Mouse (Mus musculus) ES-E14 (cell line): Measurements from ENCODE around the gene Alkbh7. TPM values are rescaled to one million over a fixed set of nuclear protein-coding genes. Genes with fewer than 3 reads are reported as not detected.

ENCODE experiments used
- DNase-seq: peaks from one replicate; pipeline ENCODE4 v3.0.0-alpha.2; 2013; ENCODE audit warnings: low read depth, low spot score
- H3K27ac ChIP-seq: 2 replicates; pipeline ENCODE4 v1.5.1; 2012; ENCODE audit warnings: low read depth, mild to moderate bottlenecking, low read length, moderate library complexity, mixed read lengths; ENCODE audit not compliant: poor library complexity, insufficient read depth, severe bottlenecking
- H3K36me3 ChIP-seq: 2 replicates; pipeline ENCODE4 v1.6.1; 2012; ENCODE audit warnings: mild to moderate bottlenecking, low read length, moderate library complexity, mixed read lengths; ENCODE audit not compliant: control insufficient read depth, poor library complexity, insufficient read depth, severe bottlenecking
- H3K4me1 ChIP-seq, 2 experiments: fragments of 150-350 bp in 1 of 2; sonication (generic) in 1 of 2; 2 replicates each; pipeline ENCODE4 v1.6.1; 2012; ENCODE audit warnings: low read length in 2 of 2, mild to moderate bottlenecking in 1 of 2, mixed read lengths in 1 of 2; ENCODE audit not compliant: control insufficient read depth in 2 of 2, insufficient read depth in 2 of 2, poor library complexity in 1 of 2
- H3K4me3 ChIP-seq, 2 experiments: fragments of 150-350 bp in 1 of 2; sonication (generic) in 1 of 2; 2 replicates each; pipeline ENCODE4 v1.5.1; 2012; ENCODE audit warnings: low read length in 2 of 2, low read depth in 1 of 2, mild to moderate bottlenecking in 1 of 2, mixed read lengths in 1 of 2; ENCODE audit not compliant: insufficient read depth in 1 of 2, poor library complexity in 1 of 2, severe bottlenecking in 1 of 2
- H3K9ac ChIP-seq: 2 replicates; pipeline ENCODE4 v1.6.1; 2012; ENCODE audit warnings: low read depth, mild to moderate bottlenecking, low read length, mixed read lengths; ENCODE audit not compliant: poor library complexity, insufficient read depth, severe bottlenecking
- H3K9me3 ChIP-seq: fragments of 150-350 bp; sonication (generic); 2 replicates; pipeline ENCODE4 v1.6.1; 2012; ENCODE audit warnings: low read depth, mild to moderate bottlenecking, low read length; ENCODE audit not compliant: control insufficient read depth, insufficient read depth
- CHD2 ChIP-seq: IDR thresholded peaks from 2 replicates; pipeline ENCODE4 v1.6.1; 2014; ENCODE audit warnings: mild to moderate bottlenecking, low read depth, low read length, inconsistent platforms
- HCFC1 ChIP-seq: IDR thresholded peaks from 2 replicates; pipeline ENCODE4 v1.6.1; 2012; ENCODE audit warnings: low read length, inconsistent platforms, borderline replicate concordance; ENCODE audit not compliant: insufficient read depth
- MAFK ChIP-seq: IDR thresholded peaks from 2 replicates; pipeline ENCODE4 v1.6.1; 2014; ENCODE audit warnings: mild to moderate bottlenecking, low read depth, low read length, inconsistent platforms; ENCODE audit not compliant: insufficient read depth
- ZC3H11A ChIP-seq: IDR thresholded peaks from 2 replicates; pipeline ENCODE4 v1.6.1; 2012; ENCODE audit warnings: low read depth, mild to moderate bottlenecking, inconsistent platforms, low read length, borderline replicate concordance
- ZNF384 ChIP-seq: IDR thresholded peaks from 2 replicates; pipeline ENCODE4 v1.6.1; 2012; ENCODE audit warnings: low read depth, low read length, inconsistent platforms
- in situ Hi-C, 2 experiments: fragments of 600-800 bp; cut with MboI; formaldehyde crosslinking; loops; one replicate each; pipeline ENCODE4 v1.15.1; 2025; ENCODE audit warnings: low sequenced_read_pairs in 2 of 2, inconsistent platforms in 1 of 2; ENCODE audit not compliant: unreplicated experiment in 2 of 2
- total RNA-seq: library from RNA; depleted of rRNA; stranded (reverse); fragments of 300-350 nt; gene quantifications from 2 replicates; pipeline ENCODE4 v1.2.3, GENCODE M21; 2012

Alkbh7 gene
- total RNA-seq, 1 experiment, result 39.5 TPM

DNA sequence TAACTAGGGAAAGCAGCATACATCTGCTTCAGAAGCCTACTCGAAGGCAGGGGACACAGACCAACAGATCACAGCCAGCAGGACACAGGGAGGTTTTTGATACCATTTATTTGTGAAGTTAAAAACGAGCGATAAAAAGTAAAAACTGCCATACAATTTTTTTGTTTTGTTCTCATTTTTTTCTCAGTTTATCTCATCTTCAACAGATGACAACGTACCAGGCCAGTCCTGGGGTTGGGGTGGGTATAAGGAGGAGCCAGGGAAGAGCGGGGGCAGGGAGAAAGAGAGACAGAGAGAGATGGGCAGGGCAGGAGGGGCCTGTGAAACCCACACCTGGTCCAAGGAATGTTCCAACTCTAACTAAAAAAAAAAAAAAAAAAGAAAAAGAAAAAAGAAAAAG lies 23.8 kb downstream of the Alkbh7 start:
- Histone ChIP-seq H3K9me3 (no peaks in the 10 kb centered on the region), H3K4me1 (0 out of 4 replicates have a peak, but pooled peaks cover 0 to 2% of the 10 kb centered on the region in 2 experiments), H3K36me3 (peaks cover 55% of the 10 kb centered on the region), H3K4me3 (no peak overlapping the region), H3K27ac (no peak overlapping the region), H3K9ac (no peak overlapping the region)
- DNase-seq, result no peak
- TF ChIP-seq ZC3H11A, result no peak
- TF ChIP-seq ZNF384, result no peak
- no peak for TF ChIP-seq MAFK
- TF ChIP-seq HCFC1, result no peak
- in situ Hi-C loops, result no loop called here

DNA sequence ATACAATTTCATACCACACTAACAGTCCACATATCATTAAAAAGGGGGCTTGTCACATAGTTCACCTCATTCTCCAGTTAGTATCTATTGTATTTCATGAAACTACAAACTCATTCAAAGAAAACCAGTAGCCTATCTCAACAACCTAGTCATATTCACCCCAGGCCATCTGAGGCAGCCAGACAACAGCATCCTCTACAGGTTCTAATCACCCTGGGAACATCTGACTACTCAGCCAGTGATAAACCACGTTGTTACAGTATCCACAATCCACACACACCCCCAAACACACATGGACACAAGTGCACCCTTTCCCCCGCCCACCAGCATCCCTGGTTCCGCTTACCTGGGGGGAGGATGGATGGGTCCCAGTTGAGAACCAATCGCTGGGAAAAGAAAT lies 30.3 kb downstream of the Alkbh7 start:
- peaks cover 3 to 7% of the 10 kb centered on the region in 2 experiments; a peak in 1 of 4 replicates for H3K4me1 ChIP-seq
- no peak for DNase-seq
- no peak overlapping the region for H3K9ac ChIP-seq
- no peaks in the 10 kb centered on the region for H3K9me3 ChIP-seq
- no peak overlapping the region for H3K27ac ChIP-seq
- no peak for TF ChIP-seq ZC3H11A
- no peak for TF ChIP-seq MAFK
- no peak for TF ChIP-seq HCFC1
- TF ChIP-seq ZNF384, result no peak
- no peak for TF ChIP-seq CHD2
- no peak overlapping the region for H3K4me3 ChIP-seq
- in situ Hi-C loops, result no loop called here
- H3K36me3 ChIP-seq, result peaks cover 61% of the 10 kb centered on the region

DNA sequence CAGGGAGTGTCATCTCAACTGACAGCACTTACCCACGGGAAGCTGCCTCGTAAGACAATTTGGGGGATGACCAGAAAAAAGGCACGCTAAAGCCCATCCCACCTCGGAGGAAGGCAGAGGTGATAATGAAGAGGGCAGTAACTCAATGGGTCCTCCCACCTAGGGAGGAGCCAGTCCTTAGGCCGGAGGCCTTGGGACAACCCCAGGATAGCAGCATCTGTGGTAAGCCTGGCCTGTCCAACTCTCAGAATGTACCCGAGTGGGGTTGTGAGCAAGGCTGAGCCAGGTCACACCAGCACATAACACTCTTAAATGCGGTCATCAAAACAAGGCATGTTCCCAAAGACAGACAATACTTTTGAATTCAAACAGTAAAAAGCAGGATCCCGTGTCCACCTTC lies 32.6 kb downstream of the Alkbh7 start:
- no peak for DNase-seq
- Histone ChIP-seq H3K9ac (peak overlapping the region; percentile 98), H3K36me3 (peaks cover 38% of the 10 kb centered on the region), H3K4me1 (peaks cover 3 to 7% of the 10 kb centered on the region in 2 experiments; a peak in 1 of 4 replicates), H3K9me3 (no peaks in the 10 kb centered on the region), H3K4me3 (peak overlapping the region; percentile 95 to 99), H3K27ac (no peak overlapping the region)
- in situ Hi-C loops, result no loop called here
- TF ChIP-seq ZNF384, result no peak
- TF ChIP-seq ZC3H11A, result no peak
- TF ChIP-seq HCFC1, result no peak
- no peak for TF ChIP-seq CHD2
- TF ChIP-seq MAFK, result no peak

DNA sequence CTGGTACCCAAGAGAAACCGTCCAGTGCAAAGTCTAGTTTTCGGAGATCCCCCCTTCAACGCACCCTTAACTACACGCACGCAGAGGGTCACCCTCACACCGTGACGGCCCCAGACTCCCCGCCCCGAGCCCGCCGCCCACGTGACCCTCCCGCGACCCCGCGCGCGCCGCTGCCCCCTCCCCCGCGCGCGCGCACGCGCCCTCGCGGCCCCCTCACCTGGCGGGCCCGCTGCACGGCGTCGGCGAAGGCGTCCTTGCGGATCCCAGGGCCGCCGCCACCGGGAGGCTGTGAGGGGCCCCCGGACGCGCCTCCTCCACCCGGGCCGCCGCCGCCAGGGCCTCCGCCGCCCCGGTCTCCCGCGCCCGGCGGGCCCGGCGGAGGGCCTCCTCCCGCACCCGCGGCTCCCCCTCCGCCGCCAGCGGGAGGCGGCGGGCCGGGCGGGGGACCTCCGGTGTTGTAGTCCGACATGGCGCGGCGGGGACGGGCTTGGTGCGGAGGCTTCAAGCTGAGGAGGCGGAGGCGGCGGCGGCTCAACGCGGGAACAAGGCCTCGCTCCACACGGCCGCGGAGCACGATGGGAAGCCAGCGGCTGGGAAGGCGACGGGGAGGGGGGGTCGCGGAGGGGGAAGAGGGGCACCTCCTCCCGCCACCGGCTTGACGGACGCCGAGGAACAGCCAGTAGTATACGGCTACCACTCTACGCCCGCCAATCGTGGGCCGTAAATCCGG lies 34.0 kb downstream of the Alkbh7 start, which contains the start of gene Khsrp:
Gene Khsrp, minus strand, starts transcription at position 592 of the 730 bp plus-strand sequence.
- DNase-seq, result no peak
- TF ChIP-seq HCFC1 (peak; percentile 9; the same call in 1 of the 2 replicates), ZC3H11A (no peak)
- peak within 1 kb of the TSS; percentile 95 to 99 for H3K4me3 ChIP-seq
- H3K9me3 ChIP-seq, result no peaks in the 10 kb centered on the region
- H3K9ac ChIP-seq, result peak within 1 kb of the TSS; percentile 98
- peaks cover 25% of the 10 kb centered on the region for H3K36me3 ChIP-seq
- peaks cover 3 to 7% of the 10 kb centered on the region in 2 experiments; a peak in 1 of 4 replicates for H3K4me1 ChIP-seq
- in situ Hi-C loops, result no loop called here
- H3K27ac ChIP-seq, result peak within 1 kb of the TSS; percentile 90
